Mouse (Mus musculus) lung, adult 18-20 months (tissue): ENCODE data around the gene Nipa2.
"Not testable (repeated sequence)": the region's sequence is repeated elsewhere in the genome, so short reads cannot be mapped to it uniquely, and the experiment has no call there.

ENCODE experiments used
- DNase-seq, 2 experiments: peaks; one replicate each; pipeline ENCODE4 v3.0.0; 2022; ENCODE audit warnings: mixed read lengths in 2 of 2

The Nipa2 gene

GRCm38 (mm10) chr7:55935025-55935424, 27.3 kb downstream of the Nipa2 start:
- DNase-seq: no peak

- no peak for DNase-seq
Observed at GRCm38 (mm10) chr7:55928649-55929048, 33.6 kb downstream of the Nipa2 start.

- no peak for DNase-seq
Observed at GRCm38 (mm10) chr7:55927262-55927661, 35.0 kb downstream of the Nipa2 start.

GRCm38 (mm10) chr7:55918365-55918764, 43.9 kb downstream of the Nipa2 start:
- not testable (repeated sequence) for DNase-seq

- no peak for DNase-seq
Observed at GRCm38 (mm10) chr7:55912118-55912517, 50.2 kb downstream of the Nipa2 start.

GRCm38 (mm10) chr7:55911371-55911770, 50.9 kb downstream of the Nipa2 start:
- peak in 1 of 2 experiments; percentile 10 for DNase-seq

- no peak for DNase-seq
Observed at GRCm38 (mm10) chr7:55910356-55910755, 51.9 kb downstream of the Nipa2 start.

- DNase-seq: no peak
Observed at GRCm38 (mm10) chr7:55909519-55909918, 52.8 kb downstream of the Nipa2 start.

- DNase-seq: no peak
Observed at GRCm38 (mm10) chr7:55905449-55905848, 56.8 kb downstream of the Nipa2 start.

- no peak for DNase-seq
Observed at GRCm38 (mm10) chr7:55903766-55904165, 58.5 kb downstream of the Nipa2 start.

GRCm38 (mm10) chr7:55891797-55892196, 70.5 kb downstream of the Nipa2 start:
- peak; percentile 52 to 68 for DNase-seq

- DNase-seq: no peak
Observed at GRCm38 (mm10) chr7:55890731-55891130, 71.5 kb downstream of the Nipa2 start.

- DNase-seq: no peak
Observed at GRCm38 (mm10) chr7:55889996-55890395, 72.3 kb downstream of the Nipa2 start.

- no peak for DNase-seq
Observed at GRCm38 (mm10) chr7:55888603-55889002, 73.7 kb downstream of the Nipa2 start.
